Mouse (Mus musculus) brain, embryonic 14.5 days (tissue): ENCODE data around the gene Kalrn. TPM values are rescaled to one million over a fixed set of nuclear protein-coding genes. Genes with fewer than 3 reads are reported as not detected.
A peak's percentile ranks its signal among the peaks of the same experiment; 100 is the strongest.

Experiments used
- DNase-seq: peaks from one replicate; pipeline ENCODE4 v3.0.0-alpha.2; 2011; ENCODE audit warnings: low read depth
- CTCF ChIP-seq: fragments of 200-500 bp; IDR thresholded peaks from 2 replicates; pipeline ENCODE4 v1.5.1; 2012; ENCODE audit warnings: inconsistent platforms, mild to moderate bottlenecking, moderate library complexity, borderline replicate concordance; ENCODE audit not compliant: insufficient read depth, insufficient read length; ENCODE audit errors: extremely low read depth
- POLR2A ChIP-seq: fragments of 200-500 bp; IDR thresholded peaks from 2 replicates; pipeline ENCODE4 v1.6.1; 2012; ENCODE audit warnings: mild to moderate bottlenecking, inconsistent platforms, borderline replicate concordance; ENCODE audit not compliant: poor library complexity, insufficient read depth, insufficient read length, severe bottlenecking; ENCODE audit errors: extremely low read depth
- polyA plus RNA-seq: library from polyadenylated mRNA; depleted of rRNA; stranded (reverse); fragments of >200 nt; gene quantifications from 2 replicates; pipeline ENCODE4 v1.2.3, GENCODE M21; 2012

Kalrn gene
- polyA plus RNA-seq, 1 experiment: 52.2 TPM

- no peak for DNase-seq
- TF ChIP-seq CTCF: no peak
- no peak for TF ChIP-seq POLR2A
Observed at GRCm38 (mm10) chr16:33935407-33935785, 637.9 kb downstream of the Kalrn start.

- DNase-seq: peak; percentile 95
- TF ChIP-seq POLR2A (no peak), CTCF (no peak)
Observed at GRCm38 (mm10) chr16:33934701-33935406, 638.5 kb downstream of the Kalrn start.

- no peak for DNase-seq
- TF ChIP-seq CTCF (no peak), POLR2A (no peak)
Observed at GRCm38 (mm10) chr16:33933411-33933810, 639.9 kb downstream of the Kalrn start.

GRCm38 (mm10) chr16:33932126-33932525 is 641.2 kb downstream of the Kalrn start:
- DNase-seq: no peak
- TF ChIP-seq POLR2A: no peak
- TF ChIP-seq CTCF: no peak

GRCm38 (mm10) chr16:33931682-33932081 is 641.6 kb downstream of the Kalrn start:
- no peak for DNase-seq
- TF ChIP-seq POLR2A (no peak), CTCF (no peak)

GRCm38 (mm10) chr16:33930785-33931184 is 642.5 kb downstream of the Kalrn start:
- DNase-seq: no peak
- TF ChIP-seq POLR2A: no peak

GRCm38 (mm10) chr16:33928788-33929462 is 644.4 kb downstream of the Kalrn start:
- DNase-seq: peak; percentile 72
- TF ChIP-seq CTCF: no peak

GRCm38 (mm10) chr16:33927263-33927824 is 646.0 kb downstream of the Kalrn start:
- no peak for DNase-seq
- TF ChIP-seq POLR2A (no peak), CTCF (no peak)

GRCm38 (mm10) chr16:33923758-33924157 is 649.6 kb downstream of the Kalrn start:
- no peak for DNase-seq

GRCm38 (mm10) chr16:33923001-33923316 is 650.4 kb downstream of the Kalrn start:
- TF ChIP-seq CTCF (no peak), POLR2A (no peak)
- no peak for DNase-seq

More at GRCm38 (mm10) chr16:33923758-33924157, 649.6 kb downstream of the Kalrn start:
- no peak for TF ChIP-seq CTCF
- no peak for TF ChIP-seq POLR2A

GRCm38 (mm10) chr16:33922111-33923000 is 651.0 kb downstream of the Kalrn start:
- TF ChIP-seq CTCF: no peak
- no peak for TF ChIP-seq POLR2A
- DNase-seq: peak; percentile 33
